Mouse (Mus musculus) lung, embryonic 15.5 days (tissue): ENCODE data around the gene Trim71. TPM values are rescaled to one million over a fixed set of nuclear protein-coding genes. Genes with fewer than 3 reads are reported as not detected.

Source experiments
- ATAC-seq: fragments of 200-750 bp; cut with Nextera tagmentation; 2 replicates; pipeline ENCODE4 v1.8.0; 2017; ENCODE audit warnings: moderate number of reproducible peaks, borderline replicate concordance; ENCODE audit not compliant: low FRiP score, low TSS enrichment; ENCODE audit errors: extremely low read depth
- H3K27ac ChIP-seq: fragments of 300-500 bp; sonication (generic); 2 replicates; pipeline ENCODE4 v1.5.1; 2015; ENCODE audit warnings: moderate library complexity, mild to moderate bottlenecking, inconsistent platforms
- H3K27me3 ChIP-seq: fragments of 300-500 bp; sonication (generic); 2 replicates; pipeline ENCODE4 v1.6.1; 2015; ENCODE audit warnings: inconsistent platforms
- H3K36me3 ChIP-seq: fragments of 300-500 bp; sonication (generic); 2 replicates; pipeline ENCODE4 v1.6.1; 2015; ENCODE audit warnings: inconsistent platforms
- H3K4me1 ChIP-seq: fragments of 300-500 bp; sonication (generic); 2 replicates; pipeline ENCODE4 v1.6.1; 2015; ENCODE audit warnings: inconsistent platforms
- H3K4me2 ChIP-seq: fragments of 300-500 bp; sonication (generic); 2 replicates; pipeline ENCODE4 v1.6.1; 2015; ENCODE audit warnings: inconsistent platforms, mild to moderate bottlenecking, moderate library complexity
- H3K4me3 ChIP-seq: fragments of 300-500 bp; sonication (generic); 2 replicates; pipeline ENCODE4 v1.5.1; 2015; ENCODE audit warnings: mild to moderate bottlenecking, inconsistent platforms
- H3K9ac ChIP-seq: fragments of 300-500 bp; sonication (generic); 2 replicates; pipeline ENCODE4 v1.6.1; 2015; ENCODE audit warnings: inconsistent platforms
- H3K9me3 ChIP-seq: fragments of 300-500 bp; sonication (generic); 2 replicates; pipeline ENCODE4 v1.6.1; 2016; ENCODE audit warnings: inconsistent platforms
- WGBS: fragments of 180-500 bp; shearing (Covaris S2); methylation state at CpG from one replicate; pipeline ENCODE4 v1.1.7; 2015; 5-methylcytosine and 5-hydroxymethylcytosine counted together
- polyA plus RNA-seq: library from polyadenylated mRNA; unstranded; fragments of >200 nt; fragmentation: Nextera tagmentation; extraction: Ambion mirVana; gene quantifications from 2 replicates; pipeline ENCODE4 v1.2.1, GENCODE M21; 2015

Trim71 gene
- 1.2 TPM in 2 replicates for polyA plus RNA-seq

- peak; percentile 32; the same call in 1 of the 2 replicates for ATAC-seq
- Histone ChIP-seq H3K27ac (peak within 1 kb of the TSS; percentile 90), H3K4me2 (peak within 1 kb of the TSS; percentile 96), H3K9me3 (no peaks in the 10 kb centered on the region), H3K4me3 (peak within 1 kb of the TSS; percentile 70), H3K4me1 (peaks cover 29% of the 10 kb centered on the region), H3K36me3 (no peaks in the 10 kb centered on the region), H3K9ac (peak within 1 kb of the TSS; percentile 75), H3K27me3 (peaks cover 13% of the 10 kb centered on the region)
- under 1% methylated on average over 89 of the region's 91 CpGs for WGBS
Measured at GRCm38 (mm10) chr9:114563761-114564606, at the start of gene Trim71. Gene Trim71, minus strand, starts transcription at chr9:114564369.

GRCm38 (mm10) chr9:114613026-114613425 is 48.9 kb upstream of the Trim71 start:
- Histone ChIP-seq H3K9ac (no peak overlapping the region), H3K4me3 (no peak overlapping the region), H3K27me3 (no peaks in the 10 kb centered on the region), H3K4me1 (no peaks in the 10 kb centered on the region), H3K4me2 (no peak overlapping the region), H3K9me3 (no peaks in the 10 kb centered on the region), H3K36me3 (peaks cover 78% of the 10 kb centered on the region), H3K27ac (no peak overlapping the region)
- WGBS = 86% methylated on average over 4 of the region's 4 CpGs
- ATAC-seq = no peak

- Histone ChIP-seq H3K9ac (no peak overlapping the region), H3K9me3 (no peaks in the 10 kb centered on the region), H3K36me3 (peaks cover 78% of the 10 kb centered on the region), H3K27ac (no peak overlapping the region), H3K4me1 (no peaks in the 10 kb centered on the region), H3K4me3 (no peak overlapping the region), H3K27me3 (no peaks in the 10 kb centered on the region), H3K4me2 (no peak overlapping the region)
- WGBS = 78% methylated on average over 4 of the region's 4 CpGs
- ATAC-seq = no peak
Measured at GRCm38 (mm10) chr9:114612566-114612965, 48.4 kb upstream of the Trim71 start.

- H3K27ac ChIP-seq = no peak overlapping the region
- no peaks in the 10 kb centered on the region for H3K27me3 ChIP-seq
- ATAC-seq = no peak
- no peak overlapping the region for H3K4me2 ChIP-seq
- WGBS = 93% methylated on average over 3 of the region's 3 CpGs
- no peak overlapping the region for H3K4me3 ChIP-seq
- no peak overlapping the region for H3K9ac ChIP-seq
- H3K36me3 ChIP-seq = peaks cover 76% of the 10 kb centered on the region
- no peaks in the 10 kb centered on the region for H3K4me1 ChIP-seq
- H3K9me3 ChIP-seq = no peaks in the 10 kb centered on the region
Measured at GRCm38 (mm10) chr9:114610266-114610665, 46.1 kb upstream of the Trim71 start.

GRCm38 (mm10) chr9:114603876-114604540 is 39.8 kb upstream of the Trim71 start:
- 66% methylated on average over 12 of the region's 12 CpGs for WGBS
- H3K27ac ChIP-seq = no peak overlapping the region
- no peaks in the 10 kb centered on the region for H3K27me3 ChIP-seq
- no peak for ATAC-seq
- no peak overlapping the region for H3K9ac ChIP-seq
- H3K4me2 ChIP-seq = no peak overlapping the region
- no peaks in the 10 kb centered on the region for H3K4me1 ChIP-seq
- peaks cover 56% of the 10 kb centered on the region for H3K36me3 ChIP-seq
- H3K4me3 ChIP-seq = no peak overlapping the region
- no peaks in the 10 kb centered on the region for H3K9me3 ChIP-seq

- Histone ChIP-seq H3K9ac (no peak overlapping the region), H3K4me3 (no peak overlapping the region), H3K27ac (no peak overlapping the region), H3K4me1 (no peaks in the 10 kb centered on the region), H3K4me2 (no peak overlapping the region), H3K36me3 (peaks cover 61% of the 10 kb centered on the region), H3K9me3 (no peaks in the 10 kb centered on the region), H3K27me3 (no peaks in the 10 kb centered on the region)
- no peak for ATAC-seq
- WGBS = 53% methylated on average over 1 of the region's 1 CpGs
Measured at GRCm38 (mm10) chr9:114601096-114601495, 36.9 kb upstream of the Trim71 start.

- peak overlapping the region; percentile 83 for H3K27ac ChIP-seq
- H3K4me2 ChIP-seq = peak overlapping the region; percentile 90
- 36% methylated on average over 5 of the region's 5 CpGs for WGBS
- H3K4me3 ChIP-seq = peak overlapping the region; percentile 47; the same call in 1 of the 2 replicates
- ATAC-seq = no peak
- H3K36me3 ChIP-seq = peaks cover 39% of the 10 kb centered on the region
- H3K9me3 ChIP-seq = no peaks in the 10 kb centered on the region
- H3K27me3 ChIP-seq = no peaks in the 10 kb centered on the region
- peak overlapping the region; percentile 42; the same call in 1 of the 2 replicates for H3K9ac ChIP-seq
- peaks cover 6% of the 10 kb centered on the region for H3K4me1 ChIP-seq
Measured at GRCm38 (mm10) chr9:114585017-114585345, 20.8 kb upstream of the Trim71 start.

GRCm38 (mm10) chr9:114584183-114585016 is 20.2 kb upstream of the Trim71 start:
- Histone ChIP-seq H3K4me3 (peak overlapping the region; percentile 47), H3K9me3 (no peaks in the 10 kb centered on the region), H3K4me2 (peak overlapping the region; percentile 90), H3K4me1 (peaks cover 6% of the 10 kb centered on the region), H3K36me3 (peaks cover 33% of the 10 kb centered on the region), H3K9ac (peak overlapping the region; percentile 42), H3K27me3 (no peaks in the 10 kb centered on the region), H3K27ac (peak overlapping the region; percentile 83)
- 5% methylated on average over 31 of the region's 31 CpGs for WGBS
- ATAC-seq = peak; percentile 64

- peak overlapping the region; percentile 90 for H3K4me2 ChIP-seq
- no peaks in the 10 kb centered on the region for H3K9me3 ChIP-seq
- peak; percentile 66 for ATAC-seq
- peak overlapping the region; percentile 83 for H3K27ac ChIP-seq
- peaks cover 6% of the 10 kb centered on the region for H3K4me1 ChIP-seq
- H3K4me3 ChIP-seq = peak overlapping the region; percentile 47
- no peaks in the 10 kb centered on the region for H3K27me3 ChIP-seq
- WGBS = 1% methylated on average over 23 of the region's 23 CpGs
- H3K9ac ChIP-seq = peak overlapping the region; percentile 42
- peaks cover 27% of the 10 kb centered on the region for H3K36me3 ChIP-seq
Measured at GRCm38 (mm10) chr9:114583812-114584182, 19.6 kb upstream of the Trim71 start.

- Histone ChIP-seq H3K27ac (no peak overlapping the region), H3K4me1 (no peaks in the 10 kb centered on the region), H3K27me3 (no peaks in the 10 kb centered on the region), H3K4me2 (no peak overlapping the region), H3K4me3 (no peak overlapping the region), H3K9me3 (no peaks in the 10 kb centered on the region), H3K9ac (no peak overlapping the region), H3K36me3 (no peaks in the 10 kb centered on the region)
- no peak for ATAC-seq
- 35% methylated on average over 11 of the region's 11 CpGs for WGBS
Measured at GRCm38 (mm10) chr9:114578646-114579045, 14.5 kb upstream of the Trim71 start.

- Histone ChIP-seq H3K9me3 (no peaks in the 10 kb centered on the region), H3K4me1 (no peaks in the 10 kb centered on the region), H3K27ac (no peak overlapping the region), H3K4me3 (no peak overlapping the region), H3K9ac (no peak overlapping the region), H3K4me2 (no peak overlapping the region), H3K27me3 (no peaks in the 10 kb centered on the region), H3K36me3 (no peaks in the 10 kb centered on the region)
- 77% methylated on average over 1 of the region's 1 CpGs for WGBS
- ATAC-seq = no peak
Measured at GRCm38 (mm10) chr9:114576001-114576400, 11.8 kb upstream of the Trim71 start.
